Mouse (Mus musculus) limb, embryonic 13.5 days (tissue): Measurements from ENCODE around the gene Prm2. TPM values are rescaled to one million over a fixed set of nuclear protein-coding genes. Genes with fewer than 3 reads are reported as not detected.

Source experiments
- polyA plus RNA-seq: library from polyadenylated mRNA; unstranded; fragments of >200 nt; fragmentation: Nextera tagmentation; extraction: Ambion mirVana; gene quantifications from 2 replicates; pipeline ENCODE4 v1.2.1, GENCODE M21; 2015

Gene Prm2
- polyA plus RNA-seq, 1 experiment from 2014 or later, result not detected

Other genes starting within 250 kb of the Prm2 start
- 15.3 and 15.5 TPM in 2 replicates for gene Socs1, start 10.6 kb downstream of the Prm2 start, polyA plus RNA-seq
- not detected in 2 replicates for gene Tnp2, start 7.5 kb downstream of the Prm2 start, polyA plus RNA-seq
- gene Prm3, start 5.2 kb downstream of the Prm2 start, polyA plus RNA-seq, result not detected in 2 replicates
- 0.49 and 0.83 TPM in 2 replicates for gene Prm1, start 9.7 kb upstream of the Prm2 start, polyA plus RNA-seq
- not detected in 2 replicates for gene Gm11172, start 16.8 kb upstream of the Prm2 start, polyA plus RNA-seq
- 4.2 and 4.8 TPM in 2 replicates for gene Rmi2, start 38.9 kb upstream of the Prm2 start, polyA plus RNA-seq